Mouse (Mus musculus) liver, embryonic 13.5 days (tissue): ENCODE measurements around the gene Decr2. TPM values are rescaled to one million over a fixed set of nuclear protein-coding genes. Genes with fewer than 3 reads are reported as not detected.
"Not testable (repeated sequence)": the region's sequence is repeated elsewhere in the genome, so short reads cannot be mapped to it uniquely, and the experiment has no call there.

ENCODE experiments used
- ATAC-seq: fragments of 200-750 bp; cut with Nextera tagmentation; 2 replicates; pipeline ENCODE4 v1.8.0; 2017; ENCODE audit warnings: low read depth, mild to moderate bottlenecking, moderate number of reproducible peaks, moderate library complexity
- DNase-seq: peaks from one replicate; pipeline ENCODE4 v3.0.0; 2022
- H3K27ac ChIP-seq: fragments of 300-500 bp; sonication (generic); 2 replicates; pipeline ENCODE4 v1.5.1; 2015; ENCODE audit warnings: moderate library complexity, mild to moderate bottlenecking, inconsistent platforms
- H3K27me3 ChIP-seq: fragments of 300-500 bp; sonication (generic); 2 replicates; pipeline ENCODE4 v1.6.1; 2015; ENCODE audit warnings: mild to moderate bottlenecking, inconsistent platforms
- H3K36me3 ChIP-seq: fragments of 300-500 bp; sonication (generic); 2 replicates; pipeline ENCODE4 v1.6.1; 2015; ENCODE audit warnings: mild to moderate bottlenecking, inconsistent platforms
- H3K4me1 ChIP-seq: fragments of 300-500 bp; sonication (generic); replicated peaks from 2 replicates; pipeline ENCODE4 v1.6.1; 2015; ENCODE audit warnings: inconsistent platforms
- H3K4me2 ChIP-seq: fragments of 300-500 bp; sonication (generic); 2 replicates; pipeline ENCODE4 v1.6.1; 2015; ENCODE audit warnings: inconsistent platforms, mild to moderate bottlenecking, moderate library complexity
- H3K4me3 ChIP-seq: fragments of 300-500 bp; sonication (generic); replicated peaks from 2 replicates; pipeline ENCODE4 v1.5.1; 2015; ENCODE audit warnings: mild to moderate bottlenecking, inconsistent platforms
- H3K9ac ChIP-seq: fragments of 300-500 bp; sonication (generic); 2 replicates; pipeline ENCODE4 v1.6.1; 2015; ENCODE audit warnings: mild to moderate bottlenecking, inconsistent platforms
- H3K9me3 ChIP-seq: fragments of 300-500 bp; sonication (generic); replicated peaks from 2 replicates; pipeline ENCODE4 v1.6.1; 2016; ENCODE audit warnings: inconsistent platforms
- whole genome bisulfite sequencing: fragments of 180-500 bp; shearing (Covaris S2); methylation state at CpG from one replicate; pipeline ENCODE4 v1.1.7; 2015; ENCODE audit not compliant: insufficient replicate concordance; 5-methylcytosine and 5-hydroxymethylcytosine counted together
- polyA plus RNA-seq: library from polyadenylated mRNA; unstranded; fragments of >200 nt; fragmentation: Nextera tagmentation; extraction: Ambion mirVana; gene quantifications from 2 replicates; pipeline ENCODE4 v1.2.1, GENCODE M21; 2015

Gene Decr2
- polyA plus RNA-seq, 1 experiment from 2014 or later = 11.1 TPM

- peak overlapping the region; percentile 92 for H3K4me2 ChIP-seq
These were observed 32.4 kb upstream of the Decr2 start for GRCm38 (mm10) chr17:26122431-26123140.

GRCm38 (mm10) chr17:26119766-26120710 lies 29.9 kb upstream of the Decr2 start:
- WGBS = 35% methylated on average over 33 of the region's 33 CpGs
- Histone ChIP-seq H3K9ac (no peak overlapping the region), H3K27ac (no peak overlapping the region), H3K4me2 (no peak overlapping the region), H3K4me3 (no peak overlapping the region), H3K9me3 (no peaks in the 10 kb centered on the region), H3K27me3 (peaks cover 46% of the 10 kb centered on the region), H3K4me1 (peaks cover 43% of the 10 kb centered on the region), H3K36me3 (peaks cover 4% of the 10 kb centered on the region)
- ATAC-seq = peak; percentile 34; the same call in 1 of the 2 replicates
- peak; percentile 47 for DNase-seq

More at GRCm38 (mm10) chr17:26122431-26123140, 32.4 kb upstream of the Decr2 start:
- peaks cover 28% of the 10 kb centered on the region for H3K36me3 ChIP-seq
- peaks cover 20% of the 10 kb centered on the region for H3K27me3 ChIP-seq
- peak overlapping the region; percentile 88; the same call in 1 of the 2 replicates for H3K9ac ChIP-seq
- WGBS = 50% methylated on average over 5 of the region's 5 CpGs
- H3K9me3 ChIP-seq = no peaks in the 10 kb centered on the region
- peaks cover 40% of the 10 kb centered on the region for H3K4me1 ChIP-seq
- DNase-seq = no peak
- no peak overlapping the region for H3K27ac ChIP-seq
- ATAC-seq = no peak
- H3K4me3 ChIP-seq = peak overlapping the region; percentile 90

- ATAC-seq (no peak), DNase-seq (no peak)
- Histone ChIP-seq H3K4me1 (peaks cover 40% of the 10 kb centered on the region), H3K9me3 (no peaks in the 10 kb centered on the region), H3K27me3 (peaks cover 79% of the 10 kb centered on the region), H3K9ac (no peak overlapping the region), H3K36me3 (no peaks in the 10 kb centered on the region), H3K27ac (no peak overlapping the region), H3K4me3 (no peak overlapping the region), H3K4me2 (no peak overlapping the region)
- WGBS = 73% methylated on average over 17 of the region's 17 CpGs
These were observed 26.5 kb upstream of the Decr2 start for GRCm38 (mm10) chr17:26116503-26117258.

- Histone ChIP-seq H3K9me3 (no peaks in the 10 kb centered on the region), H3K27me3 (peaks cover 86% of the 10 kb centered on the region), H3K4me3 (no peak overlapping the region), H3K4me1 (peaks cover 40% of the 10 kb centered on the region), H3K36me3 (no peaks in the 10 kb centered on the region), H3K4me2 (no peak overlapping the region), H3K9ac (no peak overlapping the region), H3K27ac (no peak overlapping the region)
- WGBS = 34% methylated on average over 3 of the region's 3 CpGs
- ATAC-seq = no peak
- no peak for DNase-seq
These were observed 25.9 kb upstream of the Decr2 start for GRCm38 (mm10) chr17:26115956-26116487.

GRCm38 (mm10) chr17:26115205-26115898 lies 25.2 kb upstream of the Decr2 start:
- Histone ChIP-seq H3K4me1 (peaks cover 36% of the 10 kb centered on the region), H3K27me3 (peaks cover 92% of the 10 kb centered on the region), H3K9me3 (no peaks in the 10 kb centered on the region), H3K4me2 (no peak overlapping the region), H3K36me3 (no peaks in the 10 kb centered on the region), H3K4me3 (no peak overlapping the region), H3K27ac (no peak overlapping the region), H3K9ac (no peak overlapping the region)
- no peak for DNase-seq
- ATAC-seq = no peak
- 63% methylated on average over 7 of the region's 7 CpGs for WGBS

- 60% methylated on average over 7 of the region's 7 CpGs for WGBS
- not testable (repeated sequence) for DNase-seq, ATAC-seq, H3K27ac ChIP-seq, H3K4me3 ChIP-seq, H3K4me2 ChIP-seq, H3K9me3 ChIP-seq, H3K9ac ChIP-seq, H3K36me3 ChIP-seq
- Histone ChIP-seq H3K27me3 (peaks cover 95% of the 10 kb centered on the region), H3K4me1 (peaks cover 30% of the 10 kb centered on the region)
These were observed 24.3 kb upstream of the Decr2 start for GRCm38 (mm10) chr17:26114461-26114860.

GRCm38 (mm10) chr17:26114061-26114460 lies 23.9 kb upstream of the Decr2 start:
- peak overlapping the region; percentile 80 for H3K9ac ChIP-seq
- no peaks in the 10 kb centered on the region for H3K9me3 ChIP-seq

GRCm38 (mm10) chr17:26113181-26113948 lies 23.2 kb upstream of the Decr2 start, which contains the start of gene Tmem8:
Gene Tmem8 (plus strand): TSS chr17:26113299.
- peak within 1 kb of the TSS; percentile 77 for H3K4me3 ChIP-seq
- peaks cover 90% of the 10 kb centered on the region for H3K27me3 ChIP-seq
- H3K36me3 ChIP-seq = no peaks in the 10 kb centered on the region
- H3K9ac ChIP-seq = peak within 1 kb of the TSS; percentile 80
- 0 out of 2 replicates have a peak within 1 kb of the TSS, but pooled peaks have one; percentile 9 for H3K27ac ChIP-seq
- peaks cover 30% of the 10 kb centered on the region for H3K4me1 ChIP-seq
- DNase-seq (peak; percentile 62), ATAC-seq (peak; percentile 70)
- under 1% methylated on average over 63 of the region's 75 CpGs for WGBS
- no peaks in the 10 kb centered on the region for H3K9me3 ChIP-seq
- peak within 1 kb of the TSS; percentile 93 for H3K4me2 ChIP-seq

More at GRCm38 (mm10) chr17:26114061-26114460, 23.9 kb upstream of the Decr2 start:
- Histone ChIP-seq H3K36me3 (no peaks in the 10 kb centered on the region), H3K27me3 (peaks cover 95% of the 10 kb centered on the region), H3K27ac (no peak overlapping the region), H3K4me3 (peak overlapping the region; percentile 77), H3K4me1 (peaks cover 30% of the 10 kb centered on the region), H3K4me2 (peak overlapping the region; percentile 93)
- ATAC-seq (no peak), DNase-seq (no peak)
- 11% methylated on average over 8 of the region's 8 CpGs for WGBS

GRCm38 (mm10) chr17:26112751-26113150 lies 22.6 kb upstream of the Decr2 start:
- Histone ChIP-seq H3K36me3 (no peaks in the 10 kb centered on the region), H3K9ac (peak overlapping the region; percentile 80), H3K27ac (no peak overlapping the region), H3K4me3 (peak overlapping the region; percentile 77), H3K4me2 (peak overlapping the region; percentile 93), H3K27me3 (peaks cover 84% of the 10 kb centered on the region), H3K9me3 (no peaks in the 10 kb centered on the region), H3K4me1 (peaks cover 30% of the 10 kb centered on the region)
- 16% methylated on average over 14 of the region's 14 CpGs for WGBS
- ATAC-seq = no peak
- DNase-seq = no peak

- WGBS = 37% methylated on average over 4 of the region's 4 CpGs
- H3K4me3 ChIP-seq = no peak overlapping the region
These were observed 21.6 kb upstream of the Decr2 start for GRCm38 (mm10) chr17:26111722-26112121.

More at GRCm38 (mm10) chr17:26111722-26112121, 21.6 kb upstream of the Decr2 start:
- Histone ChIP-seq H3K36me3 (no peaks in the 10 kb centered on the region), H3K9me3 (no peaks in the 10 kb centered on the region), H3K9ac (no peak overlapping the region), H3K27me3 (peaks cover 74% of the 10 kb centered on the region), H3K4me1 (peaks cover 29% of the 10 kb centered on the region), H3K27ac (no peak overlapping the region), H3K4me2 (no peak overlapping the region)
- DNase-seq (no peak), ATAC-seq (no peak)
